Mouse (Mus musculus) embryonic fibroblast, embryonic 13.5 days (primary cell): ENCODE measurements around the gene Lrrc51.

Experiments used
- CTCF ChIP-seq: IDR thresholded peaks from 2 replicates; pipeline ENCODE4 v1.5.1; 2011; ENCODE audit warnings: mild to moderate bottlenecking, control low read depth, low read length, moderate library complexity, borderline replicate concordance; ENCODE audit not compliant: insufficient read depth
- POLR2A ChIP-seq: IDR thresholded peaks from 2 replicates; pipeline ENCODE4 v1.6.1; 2011; ENCODE audit warnings: low read depth, mild to moderate bottlenecking, control low read depth, low read length, moderate library complexity

DNA sequence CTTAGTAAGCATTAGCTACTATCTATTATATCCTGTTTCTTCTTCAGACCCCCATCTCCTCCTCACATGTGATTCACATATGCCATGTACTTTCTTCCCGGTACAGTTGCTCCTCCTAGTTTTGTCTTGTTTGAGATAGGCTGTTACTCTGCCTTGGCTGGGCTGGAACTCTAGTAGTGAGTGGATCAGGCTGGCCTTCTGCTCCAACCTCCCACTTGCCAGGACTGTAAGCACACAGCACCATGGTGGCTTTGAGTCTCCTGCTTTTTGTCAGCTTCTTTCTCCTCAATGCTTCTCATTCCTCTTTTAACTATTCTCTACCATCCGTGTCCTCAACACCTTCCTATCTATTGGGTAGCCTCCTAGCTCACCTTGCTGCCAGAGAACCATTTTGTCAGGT is 35.1 kb upstream of the Lrrc51 start:
- TF ChIP-seq CTCF (no peak), POLR2A (no peak)
